Mouse (Mus musculus): Measurements from ENCODE around the gene Cetn4. TPM values are rescaled to one million over a fixed set of nuclear protein-coding genes. Genes with fewer than 3 reads are reported as not detected.

The Cetn4 gene
- polyA plus RNA-seq (2012; rRNA removed): 0.41 and 0.79 TPM in 2 replicates

DNA sequence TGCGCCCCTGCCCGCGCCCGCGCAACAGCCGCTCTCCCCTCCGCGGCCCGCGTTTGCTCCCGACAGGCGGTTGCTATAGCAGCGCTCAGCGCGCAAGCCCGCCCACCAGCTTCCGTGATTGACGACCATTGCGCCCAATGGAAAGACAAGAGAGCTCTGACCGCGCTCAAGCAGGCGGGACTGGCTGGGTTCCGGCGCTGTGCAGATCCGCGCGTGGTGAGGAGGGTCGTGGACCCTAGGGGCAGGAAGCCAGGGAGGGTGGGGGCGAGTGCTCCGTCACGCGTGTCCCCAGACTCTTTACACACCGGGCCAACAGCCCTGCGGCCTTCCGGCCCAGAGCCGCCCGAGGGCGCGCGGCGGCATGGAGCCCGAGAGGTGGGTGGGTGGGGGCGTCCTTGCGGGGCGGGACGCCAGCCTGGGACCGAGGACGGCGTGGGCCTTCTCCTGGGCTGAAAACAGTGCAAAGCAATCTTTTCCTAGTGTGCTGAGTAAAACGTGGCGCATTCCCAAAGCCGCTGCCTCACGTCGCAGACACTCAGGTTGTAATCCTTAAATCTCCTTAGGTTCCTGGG, at the start of gene Cetn4, which contains the start of gene Bbs12:
TSS of gene Cetn4 (minus strand) at position 339 of the 572 bp plus-strand sequence.
TSS of gene Bbs12 (plus strand) at position 185 of the 572 bp plus-strand sequence.

DNA sequence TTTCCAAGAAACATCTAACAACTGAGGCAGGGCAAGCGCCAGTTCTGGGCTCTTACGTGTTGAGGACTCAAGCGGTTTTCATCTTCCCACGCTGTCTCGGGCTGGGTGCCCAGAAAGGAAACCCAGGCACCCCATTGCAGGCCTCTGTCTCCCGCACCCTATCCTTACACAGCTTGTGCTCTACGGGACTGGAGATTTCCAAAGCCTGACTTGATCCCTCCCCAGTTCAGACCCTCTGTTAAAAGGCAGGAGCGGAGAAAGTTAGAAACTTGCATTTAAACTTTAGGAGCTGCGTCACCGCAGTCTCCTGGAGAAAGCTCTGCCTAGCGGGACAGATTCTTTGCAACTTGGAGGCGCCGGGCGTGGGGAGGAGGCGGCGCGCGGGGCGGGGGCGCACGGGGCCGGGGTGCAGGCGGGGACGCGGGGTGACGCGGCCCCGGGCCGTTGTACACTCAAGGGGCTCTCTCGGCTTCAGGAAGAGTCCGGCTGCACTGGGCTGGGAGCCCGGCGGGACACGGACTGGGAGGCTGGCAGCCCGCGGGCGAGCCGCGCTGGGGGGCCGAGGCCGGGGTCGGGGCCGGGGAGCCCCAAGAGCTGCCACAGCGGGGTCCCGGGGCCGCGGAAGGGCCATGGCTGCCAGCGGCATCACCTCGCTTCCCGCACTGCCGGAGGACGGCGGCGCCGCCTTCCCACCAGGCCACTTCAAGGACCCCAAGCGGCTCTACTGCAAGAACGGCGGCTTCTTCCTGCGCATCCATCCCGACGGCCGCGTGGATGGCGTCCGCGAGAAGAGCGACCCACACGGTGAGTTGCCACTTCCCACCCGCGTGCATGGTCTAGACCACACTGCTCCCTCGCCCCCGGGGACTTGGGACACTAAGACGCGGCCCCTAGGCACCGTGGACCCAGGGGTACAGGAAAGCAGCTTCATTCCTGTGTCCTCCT, 36.0 kb upstream of the Cetn4 start, which contains the start of gene Fgf2:
TSS of gene Fgf2 (plus strand) at position 126 of the 945 bp plus-strand sequence.

Other genes with a start within 250 kb of the Cetn4 start
- gene Adad1, start 249.2 kb downstream of the Cetn4 start, polyA plus RNA-seq (2012; rRNA removed): not detected in 2 replicates
- not detected in 2 replicates for gene Il2, start 186.7 kb downstream of the Cetn4 start, polyA plus RNA-seq (2012; rRNA removed)
- not detected in 2 replicates for gene Il21, start 80.1 kb downstream of the Cetn4 start, polyA plus RNA-seq (2012; rRNA removed)
- 0.73 and 0.88 TPM in 2 replicates for gene Bbs12, start 154 bp downstream of the Cetn4 start, polyA plus RNA-seq (2012; rRNA removed)
- gene Fgf2, start 35.6 kb upstream of the Cetn4 start, polyA plus RNA-seq (2012; rRNA removed): 3.8 and 5.7 TPM in 2 replicates
- gene Spata5, start 107.2 kb upstream of the Cetn4 start, polyA plus RNA-seq (2012; rRNA removed): 2.1 and 4.3 TPM in 2 replicates
- 20.6 and 25.0 TPM in 2 replicates for gene Nudt6, start 107.5 kb upstream of the Cetn4 start, polyA plus RNA-seq (2012; rRNA removed)

Data from ovary, adult 2 months (tissue).